Mouse (Mus musculus) stomach, adult 2 months (tissue): ENCODE data around the gene Olfr601. TPM values are rescaled to one million over a fixed set of nuclear protein-coding genes. Genes with fewer than 3 reads are reported as not detected.

Experiments used
- polyA plus RNA-seq: library from polyadenylated mRNA; depleted of rRNA; stranded (reverse); fragments of >200 nt; gene quantifications from 2 replicates; pipeline ENCODE4 v1.2.3, GENCODE M21; 2012; rRNA removed

Gene Olfr601
- not detected in 2 replicates for polyA plus RNA-seq

DNA sequence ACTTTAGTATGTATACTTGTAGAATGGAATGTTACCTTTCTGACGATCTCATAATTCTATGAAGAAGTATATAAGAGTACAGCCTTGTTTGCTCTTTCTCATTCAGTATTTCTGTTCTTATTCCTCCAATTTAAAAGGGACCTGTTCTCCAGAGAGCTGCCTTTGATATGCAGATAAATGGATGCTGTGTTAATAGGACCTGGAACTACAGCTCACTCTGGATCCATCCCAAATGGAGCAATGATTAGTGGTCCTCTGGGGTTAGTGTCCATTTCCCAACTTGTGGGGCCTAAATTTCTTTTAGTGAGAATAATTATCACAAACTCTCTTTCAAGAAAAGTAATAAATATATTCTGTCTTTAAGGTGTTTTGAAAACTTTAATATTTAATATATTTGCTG is at the start of gene Olfr601:
Gene Olfr601 (minus strand): TSS at position 101 of the 400 bp plus-strand sequence.

DNA sequence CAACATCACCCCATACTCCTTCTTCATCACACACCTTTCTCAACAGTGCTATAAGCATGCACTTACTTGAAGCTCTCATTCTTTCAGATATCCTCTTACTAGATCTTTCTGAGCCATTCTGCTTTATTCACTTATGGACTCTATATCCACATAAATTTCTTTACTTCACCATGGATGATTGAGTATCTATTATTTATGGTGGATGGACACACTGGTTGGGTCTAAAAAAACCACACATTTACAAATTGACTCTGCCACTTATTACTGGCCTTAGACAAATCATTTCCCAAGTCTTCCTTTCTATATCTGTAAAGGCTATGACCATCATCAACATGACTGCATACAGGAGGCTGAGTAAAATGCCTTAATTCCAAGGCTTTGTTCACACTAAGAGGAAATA is 23.6 kb upstream of the Olfr601 start, which contains the start of gene Olfr603:
Gene Olfr603 (minus strand): TSS at position 101 of the 400 bp plus-strand sequence.

DNA sequence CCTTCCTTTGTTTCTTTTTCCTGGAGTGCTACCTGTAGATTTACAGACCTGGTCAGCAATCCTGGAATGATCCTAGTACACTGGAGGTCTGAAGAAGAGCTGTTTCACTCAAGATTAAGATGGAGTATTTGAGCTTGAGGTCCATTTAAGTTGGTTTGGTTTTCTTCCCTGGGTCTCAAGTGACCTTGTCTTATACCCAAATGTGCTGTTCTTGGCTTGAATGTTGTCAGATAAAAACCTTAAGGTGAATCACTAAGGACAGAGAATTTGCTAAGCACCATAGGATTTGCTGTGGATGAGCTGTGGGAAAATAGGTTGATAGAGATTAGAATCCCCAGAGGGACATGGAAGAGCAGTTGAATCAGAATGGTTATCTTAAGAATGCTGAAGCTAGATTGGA is 12.9 kb downstream of the Olfr601 start, which contains the start of gene Olfr600:
Gene Olfr600 (minus strand): TSS at position 101 of the 400 bp plus-strand sequence.

DNA sequence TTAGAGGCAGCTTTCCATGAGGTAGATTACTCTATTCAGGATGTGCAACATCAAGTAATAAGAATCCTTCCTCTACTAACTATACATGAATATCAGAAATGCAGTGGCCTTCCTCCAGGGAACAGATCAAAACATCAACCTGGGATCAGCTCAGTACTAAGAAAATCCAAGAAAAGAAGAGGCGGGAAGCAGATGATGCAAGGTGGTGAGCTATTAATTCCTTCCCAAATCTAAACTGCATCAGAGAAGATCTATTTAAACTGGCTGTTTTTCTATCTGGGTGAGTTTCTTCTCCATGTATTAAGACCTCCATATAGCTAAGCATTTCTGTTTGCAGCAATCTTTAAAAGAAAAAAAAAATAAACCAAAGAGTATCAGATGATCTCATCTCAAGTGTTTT is 26.8 kb downstream of the Olfr601 start, which contains the start of gene Olfr599:
Gene Olfr599 (plus strand): TSS at position 301 of the 400 bp plus-strand sequence.

DNA sequence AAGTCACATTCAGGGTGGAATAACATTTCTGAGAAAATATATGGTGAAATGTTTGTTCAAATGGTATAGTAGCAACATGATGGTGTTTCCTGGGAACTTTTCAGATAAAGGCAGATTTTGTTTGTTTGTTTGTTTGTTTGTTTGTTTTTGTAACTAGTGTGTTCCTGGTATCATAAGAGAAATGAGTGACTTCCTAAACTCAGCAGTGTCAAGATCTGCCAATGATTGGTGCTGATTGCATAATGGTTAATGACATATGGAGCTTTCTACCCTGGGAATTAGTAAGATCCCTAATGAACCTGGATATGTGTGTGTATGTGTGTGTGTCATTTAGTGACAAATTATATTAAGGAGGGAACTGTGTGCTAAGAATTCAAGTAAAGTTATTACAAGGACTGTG is 39.2 kb downstream of the Olfr601 start, which contains the start of gene Olfr598:
Gene Olfr598 (plus strand): TSS at position 301 of the 400 bp plus-strand sequence.

DNA sequence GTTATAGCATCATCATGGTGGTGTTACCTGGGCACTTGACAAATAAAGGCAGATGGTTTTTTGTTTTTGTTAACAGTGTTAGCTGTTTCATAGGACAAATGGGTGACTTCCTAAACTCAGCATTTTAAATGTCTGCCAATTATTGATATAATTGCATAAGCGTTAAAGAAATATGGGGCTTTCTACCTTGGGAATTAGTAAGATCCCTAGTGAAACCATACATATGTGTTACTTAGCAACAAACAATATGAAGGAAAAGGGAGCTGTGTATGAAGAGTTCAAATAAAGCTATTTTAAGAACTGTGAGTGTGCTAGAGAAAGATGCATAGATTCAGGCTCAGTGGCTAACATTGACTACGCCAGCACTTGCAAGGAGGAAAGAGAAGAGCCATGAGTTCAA is 46.4 kb downstream of the Olfr601 start, which contains the start of gene Olfr597:
Gene Olfr597 (plus strand): TSS at position 301 of the 400 bp plus-strand sequence.

Other genes starting within 250 kb of the Olfr601 start
- gene Olfr586, start 237.0 kb downstream of the Olfr601 start, polyA plus RNA-seq, result not detected in 2 replicates
- not detected in 2 replicates for gene Olfr588-ps1, start 221.8 kb downstream of the Olfr601 start, polyA plus RNA-seq
- not detected in 2 replicates for gene Olfr589, start 206.3 kb downstream of the Olfr601 start, polyA plus RNA-seq
- gene Olfr591, start 184.3 kb downstream of the Olfr601 start, polyA plus RNA-seq, result not detected in 2 replicates
- gene Olfr592, start 177.9 kb downstream of the Olfr601 start, polyA plus RNA-seq, result not detected in 2 replicates
- gene Olfr593, start 150.8 kb downstream of the Olfr601 start, polyA plus RNA-seq, result not detected in 2 replicates
- gene Olfr594, start 145.7 kb downstream of the Olfr601 start, polyA plus RNA-seq, result not detected in 2 replicates
- not detected in 2 replicates for gene Usp17ld, start 110.2 kb downstream of the Olfr601 start, polyA plus RNA-seq
- not detected in 2 replicates for gene Olfr596, start 57.0 kb downstream of the Olfr601 start, polyA plus RNA-seq
- gene Olfr597, start 46.3 kb downstream of the Olfr601 start, polyA plus RNA-seq, result not detected in 2 replicates
- not detected in 2 replicates for gene Olfr598, start 39.1 kb downstream of the Olfr601 start, polyA plus RNA-seq
- gene Olfr599, start 26.7 kb downstream of the Olfr601 start, polyA plus RNA-seq, result not detected in 2 replicates
- gene Olfr600, start 13.0 kb downstream of the Olfr601 start, polyA plus RNA-seq, result not detected in 2 replicates
- gene Olfr603, start 23.5 kb upstream of the Olfr601 start, polyA plus RNA-seq, result not detected in 2 replicates
- not detected in 2 replicates for gene Usp17lc, start 52.4 kb upstream of the Olfr601 start, polyA plus RNA-seq
- gene Olfr605, start 82.8 kb upstream of the Olfr601 start, polyA plus RNA-seq, result not detected in 2 replicates
- gene Olfr606, start 86.4 kb upstream of the Olfr601 start, polyA plus RNA-seq, result not detected in 2 replicates
- not detected in 2 replicates for gene Olfr607, start 101.5 kb upstream of the Olfr601 start, polyA plus RNA-seq
- gene Olfr608, start 107.2 kb upstream of the Olfr601 start, polyA plus RNA-seq, result not detected in 2 replicates
- gene Olfr609, start 135.4 kb upstream of the Olfr601 start, polyA plus RNA-seq, result not detected in 2 replicates
- not detected in 2 replicates for gene Olfr610, start 149.5 kb upstream of the Olfr601 start, polyA plus RNA-seq
- gene Olfr611, start 158.2 kb upstream of the Olfr601 start, polyA plus RNA-seq, result not detected in 2 replicates
- gene Olfr612, start 180.1 kb upstream of the Olfr601 start, polyA plus RNA-seq, result not detected in 2 replicates
- gene Olfr613, start 185.4 kb upstream of the Olfr601 start, polyA plus RNA-seq, result not detected in 2 replicates
- gene Olfr615, start 193.4 kb upstream of the Olfr601 start, polyA plus RNA-seq, result not detected in 2 replicates
- gene Olfr616, start 206.5 kb upstream of the Olfr601 start, polyA plus RNA-seq, result not detected in 2 replicates
- not detected in 2 replicates for gene Olfr617, start 210.4 kb upstream of the Olfr601 start, polyA plus RNA-seq
- not detected in 2 replicates for gene Olfr618, start 227.4 kb upstream of the Olfr601 start, polyA plus RNA-seq
- not detected in 2 replicates for gene Olfr619, start 237.9 kb upstream of the Olfr601 start, polyA plus RNA-seq
- not detected in 2 replicates for gene Olfr620, start 249.9 kb upstream of the Olfr601 start, polyA plus RNA-seq